Mouse (Mus musculus) spleen, adult 2 months (tissue): ENCODE measurements around the gene Tbc1d17.

ENCODE experiments used
- CTCF ChIP-seq: fragments of 200-500 bp; IDR thresholded peaks from 2 replicates; pipeline ENCODE4 v1.5.1; 2011; ENCODE audit warnings: mild to moderate bottlenecking, inconsistent platforms; ENCODE audit not compliant: insufficient read depth, insufficient read length, insufficient replicate concordance; ENCODE audit errors: extremely low read depth
- POLR2A ChIP-seq: fragments of 200-500 bp; IDR thresholded peaks from 2 replicates; pipeline ENCODE4 v1.6.1; 2011; ENCODE audit warnings: low read depth, low read length, inconsistent platforms

DNA sequence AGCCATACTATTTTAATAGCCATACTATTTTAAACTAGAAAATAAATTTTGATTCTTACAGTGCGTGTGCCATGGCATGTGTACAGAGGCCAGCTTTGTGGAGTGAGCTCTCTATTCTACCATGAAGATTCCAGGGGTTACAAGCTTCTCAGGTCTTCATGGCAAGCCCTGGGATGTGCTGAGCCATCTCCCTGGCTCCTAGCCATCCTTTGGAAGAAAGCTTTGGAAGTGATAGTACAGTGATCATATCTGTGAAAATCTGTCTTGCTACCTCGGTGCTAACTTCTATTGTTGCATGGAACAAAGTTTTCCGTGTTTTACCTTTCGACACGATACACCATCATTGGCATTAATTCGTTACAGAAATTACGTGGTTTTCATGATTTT lies 46.3 kb upstream of the Tbc1d17 start:
- no peak for TF ChIP-seq CTCF
- no peak for TF ChIP-seq POLR2A
